Mouse (Mus musculus) embryonic fibroblast, embryonic 13.5 days (primary cell): Measurements from ENCODE around the gene Xylt1. TPM values are rescaled to one million over a fixed set of nuclear protein-coding genes. Genes with fewer than 3 reads are reported as not detected.

ENCODE experiments used
- H3K27ac ChIP-seq: 2 replicates; pipeline ENCODE4 v1.5.1; 2012; ENCODE audit warnings: low read length, control low read depth, inconsistent platforms; ENCODE audit not compliant: insufficient read depth
- H3K4me1 ChIP-seq: 2 replicates; pipeline ENCODE4 v1.6.1; 2011; ENCODE audit warnings: low read length; ENCODE audit not compliant: control insufficient read depth, insufficient read depth
- H3K4me3 ChIP-seq: 2 replicates; pipeline ENCODE4 v1.5.1; 2011; ENCODE audit warnings: mild to moderate bottlenecking, control low read depth, low read length; ENCODE audit not compliant: insufficient read depth
- CTCF ChIP-seq: IDR thresholded peaks from 2 replicates; pipeline ENCODE4 v1.5.1; 2011; ENCODE audit warnings: mild to moderate bottlenecking, control low read depth, low read length, moderate library complexity, borderline replicate concordance; ENCODE audit not compliant: insufficient read depth
- POLR2A ChIP-seq: IDR thresholded peaks from 2 replicates; pipeline ENCODE4 v1.6.1; 2011; ENCODE audit warnings: low read depth, mild to moderate bottlenecking, control low read depth, low read length, moderate library complexity
- polyA plus RNA-seq: library from polyadenylated mRNA; stranded (reverse); fragments of >200 nt; gene quantifications from 2 replicates; pipeline ENCODE4 v1.2.4, GENCODE M21; 2011; ENCODE audit warnings: low read depth; ENCODE audit not compliant: missing spikeins, insufficient read length

Xylt1 gene
- polyA plus RNA-seq, 1 experiment = 6.9 TPM

DNA sequence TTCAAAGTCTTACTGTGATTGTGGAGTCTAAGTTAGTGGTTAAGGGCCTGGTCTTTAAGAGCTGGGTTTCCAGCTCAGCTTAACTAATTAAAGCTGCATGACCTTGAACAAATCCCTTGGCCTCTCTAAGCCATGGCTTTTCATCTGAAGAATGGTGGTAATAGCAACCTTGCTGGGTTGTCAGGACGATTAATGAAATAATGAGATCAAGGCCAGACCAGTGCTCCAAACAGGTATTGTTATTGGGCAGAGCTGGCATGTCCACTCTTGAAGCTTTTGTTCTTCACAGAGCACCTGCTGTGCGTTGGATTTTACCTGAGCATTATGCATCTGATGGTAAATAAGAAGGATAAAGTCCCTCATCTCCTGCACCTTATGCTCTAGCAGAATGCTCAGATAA is 208.6 kb downstream of the Xylt1 start:
- Histone ChIP-seq H3K27ac (no peak overlapping the region), H3K4me3 (no peak overlapping the region), H3K4me1 (no peaks in the 10 kb centered on the region)
- no peak for TF ChIP-seq CTCF
- no peak for TF ChIP-seq POLR2A

GRCm38 (mm10) chr7:117589820-117590219 is 209.0 kb downstream of the Xylt1 start:
- Histone ChIP-seq H3K27ac (no peak overlapping the region), H3K4me3 (no peak overlapping the region), H3K4me1 (no peaks in the 10 kb centered on the region)
- no peak for TF ChIP-seq CTCF
- no peak for TF ChIP-seq POLR2A

DNA sequence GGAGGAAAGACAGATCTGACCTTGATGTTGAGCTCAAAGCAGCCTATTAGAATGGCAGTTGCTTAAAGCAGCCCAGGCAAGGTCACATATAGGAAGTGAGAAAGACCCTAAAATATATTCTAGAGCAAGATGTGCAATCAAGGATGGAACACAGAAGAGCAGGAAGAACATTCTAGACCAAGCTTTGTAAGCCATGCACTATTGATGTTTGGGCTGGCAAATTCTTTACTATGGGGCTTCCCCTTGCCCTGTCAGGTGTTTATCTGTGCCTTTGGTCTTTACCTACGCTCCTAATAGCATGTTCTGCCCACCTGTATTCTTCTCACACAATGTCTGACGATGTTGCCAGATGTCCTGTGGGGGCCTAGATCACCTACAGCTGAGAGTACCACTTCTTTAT is 213.4 kb downstream of the Xylt1 start:
- Histone ChIP-seq H3K4me3 (no peak overlapping the region), H3K27ac (no peak overlapping the region)
- TF ChIP-seq CTCF (no peak), POLR2A (no peak)

DNA sequence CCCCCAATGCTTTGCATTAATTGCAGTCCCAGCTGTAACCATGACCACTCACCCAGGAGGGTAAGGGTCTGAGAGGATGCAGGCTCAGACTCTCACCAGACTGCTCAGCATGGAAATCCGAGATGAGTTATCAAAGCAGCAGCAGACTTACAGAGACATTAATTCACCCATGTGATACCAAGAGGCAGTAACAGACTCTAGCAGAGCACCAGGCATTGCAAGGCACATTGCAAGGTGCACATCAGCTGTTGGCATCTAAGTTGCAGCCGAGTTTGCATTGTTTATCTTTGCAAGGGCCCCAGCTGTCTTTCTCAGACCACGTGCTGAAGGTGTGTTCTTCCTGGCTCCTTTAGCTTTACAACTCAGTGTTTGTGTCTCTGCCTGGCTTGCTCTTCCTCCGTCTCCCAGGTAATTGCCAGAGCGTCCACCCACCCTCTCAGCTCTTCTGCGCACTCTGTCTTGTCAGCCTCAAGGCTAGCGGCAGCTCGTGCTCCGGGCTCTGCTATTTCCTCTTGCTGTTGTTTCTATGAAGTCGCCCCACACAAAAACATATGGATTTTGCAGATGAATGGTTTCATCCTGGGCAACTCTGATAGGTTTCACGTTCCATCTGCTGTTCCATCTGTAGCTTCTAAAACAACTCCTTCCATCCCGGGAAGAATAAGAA is 214.4 kb downstream of the Xylt1 start:
- H3K4me3 ChIP-seq = no peak overlapping the region
- H3K4me1 ChIP-seq = no peaks in the 10 kb centered on the region
- TF ChIP-seq CTCF (no peak), POLR2A (no peak)
- no peak overlapping the region for H3K27ac ChIP-seq

More for the DNA sequence above, 213.4 kb downstream of the Xylt1 start:
- no peaks in the 10 kb centered on the region for H3K4me1 ChIP-seq

DNA sequence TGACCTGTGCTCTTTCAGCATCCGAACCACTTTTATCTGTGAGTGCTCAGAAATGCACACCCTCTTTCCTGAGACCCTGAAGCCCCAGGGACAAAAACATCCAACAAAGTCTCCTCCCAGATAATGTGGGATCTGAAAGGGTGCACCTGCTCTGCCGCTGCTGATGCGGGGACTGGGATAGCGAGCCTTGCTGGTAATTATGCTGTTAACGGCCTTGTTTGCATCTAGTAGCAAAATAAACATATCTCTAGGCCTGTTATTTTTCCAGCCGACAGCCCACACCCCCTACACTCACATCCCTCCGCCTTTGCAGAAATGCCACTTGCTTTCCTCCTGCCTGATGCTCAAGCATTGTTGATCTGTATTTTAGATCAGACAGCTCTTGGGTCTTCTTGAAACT is 219.7 kb downstream of the Xylt1 start:
- H3K4me3 ChIP-seq = no peak overlapping the region
- no peaks in the 10 kb centered on the region for H3K4me1 ChIP-seq
- H3K27ac ChIP-seq = no peak overlapping the region
- TF ChIP-seq POLR2A (no peak), CTCF (no peak)

DNA sequence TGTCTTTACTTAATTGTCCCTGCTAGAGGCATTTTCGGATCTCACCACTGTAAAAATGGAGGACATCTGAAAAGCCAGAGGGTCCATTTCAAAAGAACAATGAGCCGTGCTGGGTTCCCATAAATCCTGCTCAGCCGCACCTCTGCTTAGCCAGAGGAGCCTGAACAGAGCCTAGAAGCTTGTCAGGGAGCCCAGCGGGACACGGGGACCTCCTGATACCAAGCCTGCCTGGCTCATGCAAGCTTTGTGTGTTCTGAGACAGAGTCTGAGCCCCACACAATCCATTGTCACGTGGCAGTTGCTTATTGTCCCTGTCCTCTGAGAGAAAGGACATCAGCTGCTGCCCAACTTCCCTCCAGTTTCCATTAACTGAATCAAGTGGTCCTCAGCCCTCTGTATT is 229.7 kb downstream of the Xylt1 start:
- H3K27ac ChIP-seq = no peak overlapping the region
- TF ChIP-seq POLR2A = no peak
- no peak for TF ChIP-seq CTCF
- no peaks in the 10 kb centered on the region for H3K4me1 ChIP-seq
- no peak overlapping the region for H3K4me3 ChIP-seq

GRCm38 (mm10) chr7:117612788-117613473 is 232.2 kb downstream of the Xylt1 start:
- Histone ChIP-seq H3K4me3 (no peak overlapping the region), H3K4me1 (no peaks in the 10 kb centered on the region), H3K27ac (no peak overlapping the region)
- TF ChIP-seq CTCF = no peak

DNA sequence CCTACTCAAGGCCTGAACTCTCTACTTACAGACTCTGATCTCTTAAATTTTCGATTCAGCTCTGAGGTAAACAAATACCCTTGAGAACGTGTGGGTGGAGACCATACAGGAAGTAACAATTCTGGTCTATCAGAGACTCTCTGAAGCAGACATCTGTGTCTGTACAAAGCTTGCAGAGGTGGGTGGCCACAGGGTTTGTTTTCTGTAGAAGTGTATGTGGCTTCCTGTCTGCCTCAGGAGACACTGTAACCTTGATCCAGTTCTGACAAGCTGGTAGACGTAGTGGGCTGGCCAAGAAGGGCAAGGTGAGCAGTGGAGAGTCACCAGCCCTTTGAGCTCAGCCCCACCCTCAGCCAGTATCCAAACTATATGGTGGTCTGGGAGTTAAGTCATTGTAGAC is 233.0 kb downstream of the Xylt1 start:
- Histone ChIP-seq H3K4me3 (no peak overlapping the region), H3K27ac (no peak overlapping the region), H3K4me1 (no peaks in the 10 kb centered on the region)
- TF ChIP-seq CTCF = no peak
- TF ChIP-seq POLR2A = no peak

DNA sequence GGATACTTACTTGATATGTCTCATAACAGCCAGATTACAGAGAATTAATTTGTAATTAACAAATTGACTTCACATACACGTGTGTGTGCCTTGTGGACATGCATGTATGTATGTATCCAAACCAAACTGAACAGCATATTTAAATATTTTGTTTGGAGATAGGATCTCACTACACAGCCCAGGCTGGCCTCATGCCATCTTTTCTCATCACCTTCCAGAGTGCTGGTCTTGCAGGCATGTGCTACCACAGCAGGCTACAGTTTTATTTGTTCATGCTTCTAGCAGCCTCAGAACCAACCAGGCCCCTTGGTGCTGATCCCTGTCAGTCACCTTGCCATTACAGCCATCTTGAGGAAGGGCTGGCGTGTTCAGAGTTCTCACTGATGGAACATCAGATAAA is 233.6 kb downstream of the Xylt1 start:
- Histone ChIP-seq H3K4me3 (no peak overlapping the region), H3K4me1 (no peaks in the 10 kb centered on the region), H3K27ac (no peak overlapping the region)
- TF ChIP-seq POLR2A (no peak), CTCF (no peak)

- Histone ChIP-seq H3K4me3 (no peak overlapping the region), H3K4me1 (no peaks in the 10 kb centered on the region)
- no peak for TF ChIP-seq POLR2A
- TF ChIP-seq CTCF = no peak
These were observed 234.1 kb downstream of the Xylt1 start for GRCm38 (mm10) chr7:117614851-117615250.

GRCm38 (mm10) chr7:117616277-117616676 is 235.5 kb downstream of the Xylt1 start:
- Histone ChIP-seq H3K27ac (no peak overlapping the region), H3K4me3 (no peak overlapping the region), H3K4me1 (no peaks in the 10 kb centered on the region)
- no peak for TF ChIP-seq CTCF
- no peak for TF ChIP-seq POLR2A

More at GRCm38 (mm10) chr7:117614851-117615250, 234.1 kb downstream of the Xylt1 start:
- no peak overlapping the region for H3K27ac ChIP-seq
